ENCODE assay signal across 9 mouse cellular contexts in the genomic region with DNA sequence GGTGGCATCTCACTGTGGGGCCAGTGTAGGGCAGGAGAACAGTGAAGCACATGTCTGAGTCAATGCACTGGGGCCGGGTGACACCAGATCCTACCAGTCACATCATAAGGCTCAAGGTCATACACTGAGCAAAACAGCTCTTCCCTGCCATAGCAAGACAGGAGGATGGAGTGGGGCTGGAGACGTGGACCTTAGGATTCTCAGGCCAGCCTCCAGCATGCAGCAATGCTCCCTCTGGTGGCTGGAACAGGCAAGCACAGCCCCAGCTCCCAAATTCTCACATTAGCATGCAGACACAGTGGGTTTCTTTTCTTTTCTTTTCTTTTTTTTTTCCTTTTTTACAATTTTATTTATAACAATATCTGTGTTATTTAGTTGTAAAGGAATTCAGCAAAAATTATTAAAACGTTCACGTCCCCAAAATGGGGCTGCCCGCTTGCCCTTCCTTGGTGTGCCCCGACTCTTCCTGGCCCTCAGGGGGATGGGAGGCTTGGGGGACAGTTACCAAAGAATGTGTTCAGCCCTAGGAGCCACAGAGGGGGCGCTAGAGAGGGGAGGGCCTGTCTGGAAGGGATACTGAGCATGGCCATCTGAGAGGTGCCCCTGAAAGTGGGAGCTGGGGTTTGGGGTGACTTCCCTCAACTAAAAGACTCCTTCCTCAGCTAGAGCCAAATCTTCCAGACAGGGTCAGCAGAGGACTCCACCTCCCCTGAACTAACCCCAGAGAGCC. TPM values are rescaled to one million over a fixed set of nuclear protein-coding genes. Genes with fewer than 3 reads are reported as not detected.
DNase-seq lines count a peak whose midpoint lies in the region; ATAC-seq and TF ChIP-seq lines count a peak whose summit lies in the region.
"Had no signal": no experiment of that assay in that cellular context is flagged by ENCODE, and none has a peak within 500 bp of the region (broad histone marks: within the 10 kb centered on the region; RNA-seq: fewer than 3 reads in every experiment).

No protein-coding gene starts in this region.

- no peak overlapping the region for H3K27ac ChIP-seq in embryonic facial prominence, embryonic 14.5 days (replicated peaks; ENCODE audit: low read depth, low read length)
- H3K27ac ChIP-seq in lung, embryonic 14.5 days (ENCODE audit: low read depth): no peak overlapping the region
- H3K27ac ChIP-seq in olfactory bulb, adult 2 months (ENCODE audit: insufficient read depth, low read depth, low read length): no peak overlapping the region
- H3K27ac ChIP-seq: embryonic facial prominence, embryonic 13.5 days had no signal

- peak; percentile 96 for TF ChIP-seq CTCF in lung, embryonic 14.5 days (IDR thresholded peaks at IDR 0.05; ENCODE audit: low read depth)
- TF ChIP-seq CTCF in olfactory bulb, adult 2 months (IDR thresholded peaks at IDR 0.05; ENCODE audit: insufficient read depth, low read depth, low read length): peak; percentile 86

- H3K9ac ChIP-seq in embryonic facial prominence, embryonic 14.5 days (ENCODE audit: low read depth, low read length): no peak overlapping the region
- no peak overlapping the region for H3K9ac ChIP-seq in lung, embryonic 14.5 days
- H3K9ac ChIP-seq: embryonic facial prominence, embryonic 13.5 days had no signal

- intact Hi-C loops in heart, postnatal 10 days (cut with DNase I): loop anchor here (1.0 kb wide), 1 partner anchor 30 kb away; no protein-coding TSS in a partner anchor

- TF ChIP-seq POLR2A in olfactory bulb, adult 2 months (IDR thresholded peaks at IDR 0.05; ENCODE audit: insufficient read depth, low read depth, low read length): no peak

- WGBS in embryonic facial prominence, embryonic 14.5 days: 22% methylated on average over 7 of the region's 7 CpGs
- WGBS in lung, embryonic 14.5 days: 27% methylated on average over 7 of the region's 7 CpGs
- WGBS in olfactory bulb, adult 2 months: 25% methylated on average over 7 of the region's 7 CpGs

- no peak overlapping the region for H3K4me2 ChIP-seq in embryonic facial prominence, embryonic 14.5 days (ENCODE audit: low read depth, low read length)
- no peak overlapping the region for H3K4me2 ChIP-seq in lung, embryonic 14.5 days
- H3K4me2 ChIP-seq: embryonic facial prominence, embryonic 13.5 days had no signal

- DNase-seq in CD4-positive helper T cell, adult 2 months (ENCODE audit: low read depth, low spot score): peak; percentile 62
- DNase-seq in adrenal gland, postnatal 14 days: peak; percentile 87
- DNase-seq in embryonic facial prominence, embryonic 14.5 days (ENCODE audit: low spot score): peak; percentile 79
- DNase-seq in heart, postnatal 10 days: peak; percentile 84 to 89
- DNase-seq in layer of hippocampus, adult 11-12 months (ENCODE audit: low spot score): peak; percentile 88
- DNase-seq in lung, embryonic 14.5 days: peak; percentile 92
- peak; percentile 68 for DNase-seq in testis, postnatal 14 days (ENCODE audit: low spot score)

- peaks cover 49% of the 10 kb centered on the region for H3K36me3 ChIP-seq in embryonic facial prominence, embryonic 14.5 days (ENCODE audit: control insufficient read depth, insufficient read depth, low read length)
- H3K36me3 ChIP-seq in lung, embryonic 14.5 days (ENCODE audit: insufficient read depth): peaks cover 45% of the 10 kb centered on the region

- no peaks in the 10 kb centered on the region for H3K9me3 ChIP-seq in embryonic facial prominence, embryonic 14.5 days (ENCODE audit: control insufficient read depth, low read length)
- no peaks in the 10 kb centered on the region for H3K9me3 ChIP-seq in lung, embryonic 14.5 days (ENCODE audit: low read depth, low read length)
- H3K9me3 ChIP-seq: embryonic facial prominence, embryonic 13.5 days had no signal

- peaks cover 36% of the 10 kb centered on the region for H3K27me3 ChIP-seq in embryonic facial prominence, embryonic 14.5 days (replicated peaks; ENCODE audit: control insufficient read depth, insufficient read depth, low read length)
- peaks cover 41% of the 10 kb centered on the region for H3K27me3 ChIP-seq in lung, embryonic 14.5 days (ENCODE audit: insufficient read depth, low read length)

- ATAC-seq in embryonic facial prominence, embryonic 14.5 days (ENCODE audit: low read depth): peak; percentile 16; the same call in 1 of the 2 replicates
- ATAC-seq in lung, embryonic 14.5 days (ENCODE audit: insufficient read depth): peak; percentile 28; the same call in 1 of the 2 replicates

- H3K4me1 ChIP-seq in embryonic facial prominence, embryonic 14.5 days (ENCODE audit: control insufficient read depth, insufficient read depth, low read length): peaks cover 5% of the 10 kb centered on the region
- H3K4me1 ChIP-seq in lung, embryonic 14.5 days (ENCODE audit: insufficient read depth): no peaks in the 10 kb centered on the region
- H3K4me1 ChIP-seq in olfactory bulb, adult 2 months (ENCODE audit: control insufficient read depth, insufficient read depth, low read length): peaks cover 24% of the 10 kb centered on the region

- no peak overlapping the region for H3K4me3 ChIP-seq in embryonic facial prominence, embryonic 14.5 days (ENCODE audit: low read depth, low read length)
- H3K4me3 ChIP-seq in lung, embryonic 14.5 days (ENCODE audit: low read depth, low read length): no peak overlapping the region
- H3K4me3 ChIP-seq in olfactory bulb, adult 2 months (ENCODE audit: insufficient read depth, low read depth, low read length): no peak overlapping the region
- H3K4me3 ChIP-seq: embryonic facial prominence, embryonic 13.5 days had no signal

RNA-seq across cellular contexts. Expression of a gene that starts 3.7 kb away (rescaled TPM):
- total RNA-seq in adrenal gland, postnatal 14 days (2021): 7.4 and 8.0 TPM in 2 replicates
- 5.2 and 6.1 TPM in 2 replicates for polyA plus RNA-seq in embryonic facial prominence, embryonic 14.5 days (2014; fragmentation: Nextera tagmentation; extraction: Ambion mirVana)
- total RNA-seq in heart, postnatal 10 days (2021): 1 to 10 TPM; 1.3 to 1.8 TPM
- polyA plus RNA-seq in lung, embryonic 14.5 days (2014; fragmentation: Nextera tagmentation; extraction: Ambion mirVana): 0.14 and 0.22 TPM in 2 replicates
- polyA plus RNA-seq in olfactory bulb, adult 2 months (2012; ENCODE audit: insufficient read depth, insufficient read length, low replicate concordance, missing spikeins): not detected in 2 replicates

RNA-seq across cellular contexts. Expression of a gene that starts 15.8 kb away (rescaled TPM):
- total RNA-seq in adrenal gland, postnatal 14 days (2021): 50.9 and 57.3 TPM in 2 replicates
- polyA plus RNA-seq in embryonic facial prominence, embryonic 14.5 days (2014; fragmentation: Nextera tagmentation; extraction: Ambion mirVana): 80.0 and 89.4 TPM in 2 replicates
- total RNA-seq in heart, postnatal 10 days (2021): 10 to 100 TPM; 41.3 to 41.7 TPM
- polyA plus RNA-seq in lung, embryonic 14.5 days (2014; fragmentation: Nextera tagmentation; extraction: Ambion mirVana): 99.6 and 101 TPM in 2 replicates
- not detected in 2 replicates for polyA plus RNA-seq in olfactory bulb, adult 2 months (2012; ENCODE audit: insufficient read depth, insufficient read length, low replicate concordance, missing spikeins)

RNA-seq across cellular contexts. Expression of a gene that starts 23.3 kb away (rescaled TPM):
- total RNA-seq in adrenal gland, postnatal 14 days (2021): 53.5 and 55.7 TPM in 2 replicates
- polyA plus RNA-seq in embryonic facial prominence, embryonic 14.5 days (2014; fragmentation: Nextera tagmentation; extraction: Ambion mirVana): 57.7 and 91.9 TPM in 2 replicates
- total RNA-seq in heart, postnatal 10 days (2021): 10 to 100 TPM; 44.5 to 54.0 TPM
- polyA plus RNA-seq in lung, embryonic 14.5 days (2014; fragmentation: Nextera tagmentation; extraction: Ambion mirVana): 36.4 and 44.9 TPM in 2 replicates
- not detected in 2 replicates for polyA plus RNA-seq in olfactory bulb, adult 2 months (2012; ENCODE audit: insufficient read depth, insufficient read length, low replicate concordance, missing spikeins)

RNA-seq across cellular contexts. Expression of a gene that starts 36.5 kb away (rescaled TPM):
- 1.7 and 2.7 TPM in 2 replicates for total RNA-seq in adrenal gland, postnatal 14 days (2021)
- polyA plus RNA-seq in embryonic facial prominence, embryonic 14.5 days (2014; fragmentation: Nextera tagmentation; extraction: Ambion mirVana): 5.0 and 5.2 TPM in 2 replicates
- total RNA-seq in heart, postnatal 10 days (2021): 1 to 10 TPM; 1.1 to 1.7 TPM
- 0.12 TPM in 1 of 2 replicates, not detected in the other for polyA plus RNA-seq in lung, embryonic 14.5 days (2014; fragmentation: Nextera tagmentation; extraction: Ambion mirVana)
- not detected in 2 replicates for polyA plus RNA-seq in olfactory bulb, adult 2 months (2012; ENCODE audit: insufficient read depth, insufficient read length, low replicate concordance, missing spikeins)

Comparison
In these comparisons a context has a peak if more than half of its experiments do, and no peak if none do; other contexts are left out.
1. RNA of a gene that starts 23.3 kb away (polyA plus RNA-seq): 57.7 to 91.9 TPM in embryonic facial prominence, embryonic 14.5 days and 36.4 to 44.9 TPM in lung, embryonic 14.5 days; not detected in olfactory bulb, adult 2 months; every median in the first group is over 10 times any median in the second.
2. Peak in every context shown above with its lines, with median percentiles within 50 percentile points of each other: DNase-seq.